In genomic region chr7:100493117-100493483, GRCm38 (mm10) we compare ENCODE assay signal across 8 mouse cellular contexts. TPM values are rescaled to one million over a fixed set of nuclear protein-coding genes. Genes with fewer than 3 reads are reported as not detected.
A peak's percentile ranks its signal among the peaks of the same experiment; 100 is the strongest.
DNase-seq lines count a peak whose midpoint lies in the region; ATAC-seq lines count a peak whose summit lies in the region.

Gene Ucp2, plus strand, starts transcription at chr7:100493337.

- DNase-seq in NIH3T3 (ENCODE audit: low read depth) = peak; percentile 65
- peak; percentile 79 for DNase-seq in gastrocnemius, postnatal 25 days
- DNase-seq in left cerebral cortex, adult 8-10 months (ENCODE audit: low spot score in 2 of 2) = no peak
- peak; percentile 48 to 59 for DNase-seq in right cerebral cortex, adult 2 months (ENCODE audit: low spot score in 2 of 2)
- DNase-seq in urinary bladder, postnatal 14 days (ENCODE audit: low spot score) = peak; percentile 93

- peak; percentile 73 for ATAC-seq in common myeloid progenitor, adult 5-6 weeks (replicated peaks; ENCODE audit: low read depth, poor library complexity, severe bottlenecking)
- ATAC-seq in inflammation-experienced regulatory T-cells, adult 6 months = peak; percentile 62
- peak; percentile 77 for ATAC-seq in megakaryocyte, adult 5-6 weeks (ENCODE audit: poor library complexity, severe bottlenecking)

RNA-seq across cellular contexts. Expression of gene Ucp2, which starts in this region (rescaled TPM):
- total RNA-seq in common myeloid progenitor, adult 5-6 weeks (2017) = 101 and 132 TPM in 2 replicates
- total RNA-seq in gastrocnemius, postnatal 25 days (2021) = 10 to 100 TPM; 31.0 to 52.5 TPM
- 1,000 to 10,000 TPM; 1,111 to 1,581 (median 1,117) TPM for polyA plus RNA-seq in inflammation-experienced regulatory T-cells, adult 6 months (2017; shearing (Covaris generic))
- 100 to 1,000 TPM in 1 of 4 experiments, 10 to 100 TPM in 3; 63.3 to 124 (median 79.8) TPM for total RNA-seq in left cerebral cortex, adult 8-10 months (2022)
- total RNA-seq in megakaryocyte, adult 5-6 weeks (2015) = 702 and 742 TPM in 2 replicates
- 316 and 332 TPM in 2 replicates for total RNA-seq in megakaryocyte, adult 5-6 weeks (2017)

Comparison
In these comparisons a context has a peak if more than half of its experiments do, and no peak if none do; other contexts are left out.
1. DNase-seq: peak in NIH3T3 (single experiment), gastrocnemius, postnatal 25 days (single experiment), right cerebral cortex, adult 2 months (2 of 2) and urinary bladder, postnatal 14 days (single experiment); none in left cerebral cortex, adult 8-10 months (0 of 2).
2. Peak in every context shown above with its lines, with median percentiles within 50 percentile points of each other: ATAC-seq.